Mouse (Mus musculus): ENCODE results near the gene Olfr71.

The Olfr71 gene

GRCm38 (mm10) chr4:43656339-43657109 lies 53.5 kb downstream of the Olfr71 start, which contains the start of gene Hint2:
TSS of gene Hint2 (minus strand) at chr4:43656466.
- ATAC-seq (ENCODE audit: low TSS enrichment) = peak; percentile 92

GRCm38 (mm10) chr4:43655656-43656338 lies 54.3 kb downstream of the Olfr71 start:
- ATAC-seq (ENCODE audit: low TSS enrichment) = peak; percentile 11; the same call in 1 of the 2 replicates
